8 mouse cellular contexts compared by ENCODE assay signal in the genomic region with DNA sequence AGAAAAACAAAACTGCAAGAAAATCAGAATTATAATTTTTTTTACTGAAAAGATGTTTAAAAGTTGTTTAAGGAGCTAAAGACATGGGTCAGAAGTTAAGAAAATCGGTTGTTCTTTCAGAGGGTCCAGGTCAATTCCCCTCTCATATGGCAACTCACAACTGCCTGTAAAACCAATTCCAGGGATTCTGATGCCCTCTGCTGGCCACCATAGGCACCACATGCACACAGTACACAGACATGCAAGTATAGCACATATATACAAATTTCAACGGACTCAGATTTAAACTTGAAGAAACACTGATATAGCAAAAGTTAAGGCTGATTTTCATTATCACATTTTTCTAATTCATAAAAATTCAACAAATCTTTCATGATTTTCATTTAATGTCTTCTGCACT. TPM values are rescaled to one million over a fixed set of nuclear protein-coding genes. Genes with fewer than 3 reads are reported as not detected.
DNase-seq lines count a peak whose midpoint lies in the region; ATAC-seq and TF ChIP-seq lines count a peak whose summit lies in the region.

No protein-coding gene starts in this region.

- H3K36me3 ChIP-seq in kidney, adult 2 months (ENCODE audit: control insufficient read depth, insufficient read depth, low read length) = no peaks in the 10 kb centered on the region
- no peaks in the 10 kb centered on the region for H3K36me3 ChIP-seq in kidney, embryonic 14.5 days (ENCODE audit: control insufficient read depth, insufficient read depth, low read length)
- no peaks in the 10 kb centered on the region for H3K36me3 ChIP-seq in lung, embryonic 14.5 days (ENCODE audit: insufficient read depth)

- no peaks in the 10 kb centered on the region for H3K27me3 ChIP-seq in kidney, adult 2 months (replicated peaks; ENCODE audit: control insufficient read depth, insufficient read depth, low read length)
- H3K27me3 ChIP-seq in kidney, embryonic 14.5 days (ENCODE audit: control insufficient read depth, insufficient read depth, low read length) = no peaks in the 10 kb centered on the region
- no peaks in the 10 kb centered on the region for H3K27me3 ChIP-seq in lung, embryonic 14.5 days (ENCODE audit: insufficient read depth, low read length)

- DNase-seq in CD4-positive, CD25-positive, alpha-beta regulatory T cell, adult 2 months (ENCODE audit: low read depth, low spot score) = peak; percentile 58
- peak; percentile 56 for DNase-seq in kidney, adult 2 months
- peak; percentile 65 for DNase-seq in R1 (ENCODE audit: low read depth, low spot score)
- peak; percentile 36 for DNase-seq in lung, embryonic 14.5 days
- DNase-seq in thymus, postnatal 4 days = peak; percentile 67
- no peak for DNase-seq in gastrocnemius, postnatal 14 days

- H3K9me3 ChIP-seq in kidney, embryonic 14.5 days (ENCODE audit: control insufficient read depth, low read length) = no peaks in the 10 kb centered on the region
- H3K9me3 ChIP-seq in lung, embryonic 14.5 days (ENCODE audit: low read depth, low read length) = no peaks in the 10 kb centered on the region

- peak; percentile 62 for TF ChIP-seq CTCF in kidney, adult 2 months (conservative IDR thresholded peaks at IDR 0.05; ENCODE audit: insufficient read depth, insufficient read length, low read depth, low read length)
- peak; percentile 47 for TF ChIP-seq CTCF in lung, embryonic 14.5 days (IDR thresholded peaks at IDR 0.05; ENCODE audit: low read depth)

- 81% methylated on average over 2 of the region's 2 CpGs for WGBS in kidney, adult 2 months
- WGBS in kidney, embryonic 14.5 days = 93% methylated on average over 2 of the region's 2 CpGs
- WGBS in lung, embryonic 14.5 days = 86% methylated on average over 2 of the region's 2 CpGs

- H3K4me2 ChIP-seq in kidney, embryonic 14.5 days (replicated peaks; ENCODE audit: low read depth, low read length) = no peak overlapping the region
- H3K4me2 ChIP-seq in lung, embryonic 14.5 days = no peak overlapping the region

- 0 out of 2 replicates have a peak, but pooled peaks cover 3% of the 10 kb centered on the region for H3K4me1 ChIP-seq in kidney, adult 2 months (ENCODE audit: control insufficient read depth, insufficient read depth, low read length)
- H3K4me1 ChIP-seq in kidney, embryonic 14.5 days (ENCODE audit: control insufficient read depth, insufficient read depth, low read length) = no peaks in the 10 kb centered on the region
- H3K4me1 ChIP-seq in lung, embryonic 14.5 days (ENCODE audit: insufficient read depth) = no peaks in the 10 kb centered on the region

- TF ChIP-seq POLR2A in kidney, adult 2 months (IDR thresholded peaks at IDR 0.05; ENCODE audit: low read depth, low read length) = no peak

- ATAC-seq in CD4-positive, CD25-positive, alpha-beta regulatory T cell, adult 4 months = no peak
- ATAC-seq in kidney, embryonic 14.5 days (ENCODE audit: low FRiP score, low TSS enrichment) = no peak
- no peak for ATAC-seq in lung, embryonic 14.5 days (ENCODE audit: insufficient read depth)

- intact Hi-C loops in gastrocnemius, postnatal 14 days (cut with DNase I; ENCODE audit: low total_unique reads) = no loop called here

- no peak overlapping the region for H3K27ac ChIP-seq in kidney, adult 2 months (ENCODE audit: insufficient read depth, low read depth, low read length)
- H3K27ac ChIP-seq in kidney, embryonic 14.5 days (ENCODE audit: low read depth, low read length) = no peak overlapping the region
- no peak overlapping the region for H3K27ac ChIP-seq in lung, embryonic 14.5 days (ENCODE audit: low read depth)

- no peak overlapping the region for H3K4me3 ChIP-seq in kidney, adult 2 months (ENCODE audit: insufficient read depth, low read depth, low read length)
- H3K4me3 ChIP-seq in kidney, embryonic 14.5 days (ENCODE audit: low read length) = no peak overlapping the region
- no peak overlapping the region for H3K4me3 ChIP-seq in lung, embryonic 14.5 days (ENCODE audit: low read depth, low read length)

- H3K9ac ChIP-seq in kidney, embryonic 14.5 days (ENCODE audit: low read depth, low read length) = no peak overlapping the region
- H3K9ac ChIP-seq in lung, embryonic 14.5 days = no peak overlapping the region

RNA-seq across cellular contexts. Expression of a gene that starts 6.9 kb away (rescaled TPM):
- polyA plus RNA-seq in CD4-positive, CD25-positive, alpha-beta regulatory T cell, adult 4 months (2017; shearing (Covaris generic)) = 10 to 100 TPM; 11.5 to 13.9 TPM
- 5.3 and 5.4 TPM in 2 replicates for polyA plus RNA-seq in kidney, adult 2 months (2012; rRNA removed)
- 6.1 and 9.6 TPM in 2 replicates for polyA plus RNA-seq in kidney, embryonic 14.5 days (2014; fragmentation: Nextera tagmentation; extraction: Ambion mirVana)
- polyA plus RNA-seq in lung, embryonic 14.5 days (2014; fragmentation: Nextera tagmentation; extraction: Ambion mirVana) = 7.2 and 8.8 TPM in 2 replicates
- total RNA-seq in gastrocnemius, postnatal 14 days (2021) = 1 to 10 TPM; 5.9 to 7.8 TPM

RNA-seq across cellular contexts. Expression of a gene that starts 7.0 kb away (rescaled TPM):
- polyA plus RNA-seq in CD4-positive, CD25-positive, alpha-beta regulatory T cell, adult 4 months (2017; shearing (Covaris generic)) = 10 to 100 TPM; 69.7 to 91.7 TPM
- polyA plus RNA-seq in kidney, adult 2 months (2012; rRNA removed) = 116 and 197 TPM in 2 replicates
- 174 and 250 TPM in 2 replicates for polyA plus RNA-seq in kidney, embryonic 14.5 days (2014; fragmentation: Nextera tagmentation; extraction: Ambion mirVana)
- 159 and 176 TPM in 2 replicates for polyA plus RNA-seq in lung, embryonic 14.5 days (2014; fragmentation: Nextera tagmentation; extraction: Ambion mirVana)
- total RNA-seq in gastrocnemius, postnatal 14 days (2021) = 100 to 1,000 TPM; 166 to 184 TPM
